Mouse (Mus musculus) C2C12 (cell line): ENCODE data around the gene Mrps14.

ENCODE experiments used
- CTCF ChIP-seq: IDR thresholded peaks from one replicate; pipeline ENCODE4 v1.5.1; 2011; ENCODE audit not compliant: control insufficient read depth, insufficient read depth, insufficient read length
- MAX ChIP-seq: IDR thresholded peaks from one replicate; pipeline ENCODE4 v1.6.1; 2011; ENCODE audit warnings: mild to moderate bottlenecking, control low read depth
- MYOD1 ChIP-seq: IDR thresholded peaks from one replicate; pipeline ENCODE4 v1.6.1; 2011; ENCODE audit warnings: low read depth; ENCODE audit not compliant: control insufficient read depth, insufficient read length
- USF1 ChIP-seq: IDR thresholded peaks from one replicate; pipeline ENCODE4 v1.6.1; 2011; ENCODE audit warnings: low read depth, mild to moderate bottlenecking, control low read depth, moderate library complexity

DNA sequence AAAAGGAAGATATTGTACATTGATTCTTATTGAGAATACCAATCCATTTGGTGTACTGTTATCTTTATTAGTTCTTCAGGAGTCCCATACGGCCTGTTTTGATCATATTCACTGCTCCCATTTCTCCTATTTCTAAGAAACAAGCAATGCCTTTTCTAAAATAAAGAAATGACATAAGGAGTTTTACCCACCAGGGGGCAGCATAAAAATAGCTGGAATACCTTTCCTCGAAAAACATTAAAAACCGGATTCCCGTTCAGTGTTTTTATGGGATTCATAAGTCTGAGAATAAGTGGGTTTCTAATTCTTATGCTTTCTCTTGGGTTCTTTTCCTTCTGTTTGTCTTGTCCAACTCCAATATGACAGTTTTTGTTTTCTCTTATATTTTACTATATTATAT, 36.0 kb downstream of the Mrps14 start:
- TF ChIP-seq CTCF (no peak), USF1 (no peak), MYOD1 (no peak), MAX (no peak)
